Mouse (Mus musculus): ENCODE data around the gene Plgrkt.
"Not testable (repeated sequence)": the region's sequence is repeated elsewhere in the genome, so short reads cannot be mapped to it uniquely, and the experiment has no call there.

Gene Plgrkt

GRCm38 (mm10) chr19:29366969-29367622 lies at the start of gene Plgrkt, which contains the start of gene Cd274:
Plgrkt (minus strand) TSS chr19:29367390.
Cd274 (plus strand) TSS chr19:29367455.
- no peak for DNase-seq (ENCODE audit: extremely low read depth, low read depth, low spot score)

- DNase-seq (ENCODE audit: extremely low read depth, low read depth, low spot score), result no peak
These were observed 49.3 kb upstream of the Plgrkt start for GRCm38 (mm10) chr19:29416393-29416902.

GRCm38 (mm10) chr19:29414917-29415316 lies 47.7 kb upstream of the Plgrkt start:
- not testable (repeated sequence) for DNase-seq (ENCODE audit: extremely low read depth, low read depth, low spot score)

GRCm38 (mm10) chr19:29414513-29414912 lies 47.3 kb upstream of the Plgrkt start:
- DNase-seq (ENCODE audit: extremely low read depth, low read depth, low spot score), result no peak

GRCm38 (mm10) chr19:29412476-29413420 lies 45.6 kb upstream of the Plgrkt start:
- DNase-seq (ENCODE audit: extremely low read depth, low read depth, low spot score), result no peak

- DNase-seq (ENCODE audit: extremely low read depth, low read depth, low spot score), result no peak
These were observed 43.4 kb upstream of the Plgrkt start, which contains the start of gene Pdcd1lg2 for GRCm38 (mm10) chr19:29410619-29411018. Pdcd1lg2 (plus strand) TSS chr19:29410919.

GRCm38 (mm10) chr19:29406042-29407017 lies 39.1 kb upstream of the Plgrkt start:
- no peak for DNase-seq (ENCODE audit: extremely low read depth, low read depth, low spot score)

- DNase-seq (ENCODE audit: extremely low read depth, low read depth, low spot score), result no peak
These were observed 38.2 kb upstream of the Plgrkt start for GRCm38 (mm10) chr19:29405388-29405787.

- no peak for DNase-seq (ENCODE audit: extremely low read depth, low read depth, low spot score)
These were observed 36.1 kb upstream of the Plgrkt start for GRCm38 (mm10) chr19:29403251-29403650.

GRCm38 (mm10) chr19:29402621-29403020 lies 35.4 kb upstream of the Plgrkt start:
- DNase-seq (ENCODE audit: extremely low read depth, low read depth, low spot score), result no peak

- DNase-seq (ENCODE audit: extremely low read depth, low read depth, low spot score), result no peak
These were observed 33.3 kb upstream of the Plgrkt start for GRCm38 (mm10) chr19:29400466-29400865.

GRCm38 (mm10) chr19:29399786-29400185 lies 32.6 kb upstream of the Plgrkt start:
- no peak for DNase-seq (ENCODE audit: extremely low read depth, low read depth, low spot score)

GRCm38 (mm10) chr19:29396353-29396752 lies 29.2 kb upstream of the Plgrkt start:
- peak; percentile 74 for DNase-seq (ENCODE audit: extremely low read depth, low read depth, low spot score)

- no peak for DNase-seq (ENCODE audit: extremely low read depth, low read depth, low spot score)
These were observed 27.5 kb upstream of the Plgrkt start for GRCm38 (mm10) chr19:29394721-29395120.

- no peak for DNase-seq (ENCODE audit: extremely low read depth, low read depth, low spot score)
These were observed 26.1 kb upstream of the Plgrkt start for GRCm38 (mm10) chr19:29393333-29393732.

GRCm38 (mm10) chr19:29391279-29391678 lies 24.1 kb upstream of the Plgrkt start:
- no peak for DNase-seq (ENCODE audit: extremely low read depth, low read depth, low spot score)

GRCm38 (mm10) chr19:29390483-29390882 lies 23.3 kb upstream of the Plgrkt start:
- DNase-seq (ENCODE audit: extremely low read depth, low read depth, low spot score), result no peak

GRCm38 (mm10) chr19:29388818-29389217 lies 21.6 kb upstream of the Plgrkt start:
- no peak for DNase-seq (ENCODE audit: extremely low read depth, low read depth, low spot score)

GRCm38 (mm10) chr19:29385822-29386221 lies 18.6 kb upstream of the Plgrkt start:
- DNase-seq (ENCODE audit: extremely low read depth, low read depth, low spot score), result no peak

- no peak for DNase-seq (ENCODE audit: extremely low read depth, low read depth, low spot score)
These were observed 17.8 kb upstream of the Plgrkt start for GRCm38 (mm10) chr19:29384994-29385393.
